Mouse (Mus musculus) gonadal fat pad, adult 2 months (tissue): ENCODE data around the gene Bbs5. TPM values are rescaled to one million over a fixed set of nuclear protein-coding genes. Genes with fewer than 3 reads are reported as not detected.
"Not testable (repeated sequence)": the region's sequence is repeated elsewhere in the genome, so short reads cannot be mapped to it uniquely, and the experiment has no call there.

ENCODE experiments used
- DNase-seq: peaks from one replicate; pipeline ENCODE4 v3.0.0-alpha.2; 2012; ENCODE audit warnings: low read depth
- polyA plus RNA-seq: library from polyadenylated mRNA; depleted of rRNA; stranded (reverse); fragments of >200 nt; gene quantifications from 2 replicates; pipeline ENCODE4 v1.2.3, GENCODE M21; 2012; rRNA removed

The Bbs5 gene
- polyA plus RNA-seq, 1 experiment: 4.9 TPM

DNA sequence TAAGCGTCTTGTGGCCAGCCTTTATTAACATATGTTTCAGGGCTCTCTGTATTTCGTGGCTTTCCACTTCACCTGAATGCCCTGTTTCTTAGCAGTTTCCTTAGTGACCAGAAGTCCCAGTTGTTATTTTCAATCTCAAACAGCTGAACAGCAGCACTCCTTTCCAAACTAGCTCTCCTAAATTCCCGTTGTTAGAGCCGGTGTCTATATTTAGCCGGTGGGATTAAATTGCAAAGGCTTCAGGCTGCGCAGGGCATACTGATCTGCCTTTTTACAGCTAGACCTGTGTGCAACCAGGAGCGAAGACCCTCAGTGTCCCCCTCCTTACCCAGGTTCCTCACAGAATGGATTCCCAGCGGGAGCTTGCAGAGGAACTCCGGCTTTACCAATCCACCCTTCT lies 22.9 kb downstream of the Bbs5 start, which contains the start of gene Klhl41:
Klhl41 (plus strand) TSS at position 268 of the 400 bp plus-strand sequence.
- no peak for DNase-seq

GRCm38 (mm10) chr2:69673723-69674122 lies 26.8 kb downstream of the Bbs5 start:
- no peak for DNase-seq

DNA sequence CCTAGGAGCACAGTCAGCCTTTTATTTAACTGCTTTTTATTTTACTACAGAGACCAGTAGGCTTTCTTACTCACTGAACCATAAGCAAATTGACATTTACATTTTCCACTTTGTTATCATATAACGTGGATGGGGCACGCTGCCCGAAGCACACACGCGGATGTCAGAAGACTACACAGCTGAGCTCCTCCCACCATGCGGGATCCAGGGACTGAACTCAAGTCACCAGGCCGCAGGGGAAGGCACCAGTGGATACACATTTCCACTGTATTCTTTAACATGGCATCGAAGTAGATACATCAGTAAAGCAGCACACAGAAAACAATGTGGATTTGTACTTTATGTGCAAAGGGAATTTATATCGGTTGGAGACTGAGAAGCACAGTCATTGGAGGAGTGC lies 28.3 kb downstream of the Bbs5 start:
- DNase-seq: no peak

DNA sequence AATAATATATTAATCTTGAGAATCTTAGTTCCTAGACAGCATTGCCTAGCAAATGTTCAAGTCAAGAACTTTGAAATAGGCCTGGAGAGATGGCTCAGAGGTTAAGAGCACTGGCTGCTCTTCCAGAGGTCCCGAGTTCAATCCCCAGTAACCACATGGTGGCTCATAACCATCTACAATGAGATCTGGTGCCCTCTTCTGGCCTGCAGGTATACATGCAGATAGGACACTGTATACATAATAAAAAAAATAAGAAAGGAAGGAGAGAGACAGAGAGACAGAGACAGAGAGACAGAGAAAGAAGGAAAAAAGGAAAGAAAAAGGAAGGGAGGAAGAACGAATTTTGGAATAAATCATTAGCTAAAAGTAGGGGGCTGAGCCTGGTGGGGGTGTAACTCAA lies 29.7 kb downstream of the Bbs5 start:
- no peak for DNase-seq

- DNase-seq: not testable (repeated sequence)
These were observed 30.2 kb downstream of the Bbs5 start for GRCm38 (mm10) chr2:69677215-69677614.

- no peak for DNase-seq
These were observed 33.0 kb downstream of the Bbs5 start for GRCm38 (mm10) chr2:69679990-69680389.

GRCm38 (mm10) chr2:69681931-69682330 lies 35.0 kb downstream of the Bbs5 start:
- no peak for DNase-seq

- DNase-seq: no peak
These were observed 36.2 kb downstream of the Bbs5 start for GRCm38 (mm10) chr2:69683036-69683805.

DNA sequence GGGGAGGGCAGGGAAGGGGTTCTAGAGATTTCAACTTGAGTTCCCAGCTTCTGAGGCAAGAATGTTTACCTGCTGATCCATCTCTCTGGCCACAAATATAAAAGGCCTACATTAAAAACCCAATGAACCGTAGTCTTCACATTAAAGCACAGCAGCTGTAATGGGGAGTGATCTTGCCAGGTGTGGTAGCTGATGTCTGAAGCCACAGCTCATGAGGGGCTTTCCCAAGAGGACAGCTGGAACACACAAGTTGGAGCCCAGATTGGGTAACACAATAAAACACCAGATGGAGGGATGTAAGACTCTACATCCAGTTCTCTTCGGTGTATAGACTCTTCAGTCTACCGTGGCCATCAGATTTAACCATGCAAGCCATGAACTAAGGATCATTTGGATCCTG lies 37.5 kb downstream of the Bbs5 start:
- no peak for DNase-seq

GRCm38 (mm10) chr2:69690214-69690613 lies 43.2 kb downstream of the Bbs5 start:
- DNase-seq: no peak

DNA sequence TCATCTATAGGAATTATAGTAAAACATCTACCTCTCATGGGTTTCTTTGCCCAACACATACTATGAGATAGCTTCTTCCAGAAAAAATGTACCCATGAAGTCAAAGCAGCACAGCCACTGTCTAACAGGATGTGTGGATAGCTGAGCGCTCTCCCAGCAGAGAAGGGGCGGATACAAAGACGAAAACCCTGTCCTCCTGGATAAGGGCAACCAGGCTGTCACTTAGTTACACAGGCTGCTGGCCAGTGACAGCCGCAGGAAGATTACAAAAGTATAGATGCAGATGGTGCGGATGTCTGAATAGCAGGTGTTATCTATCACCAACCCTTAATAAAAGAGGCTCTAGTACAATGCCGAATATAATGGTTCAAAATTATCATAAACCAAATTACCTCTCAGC lies 43.9 kb downstream of the Bbs5 start:
- DNase-seq: no peak

DNA sequence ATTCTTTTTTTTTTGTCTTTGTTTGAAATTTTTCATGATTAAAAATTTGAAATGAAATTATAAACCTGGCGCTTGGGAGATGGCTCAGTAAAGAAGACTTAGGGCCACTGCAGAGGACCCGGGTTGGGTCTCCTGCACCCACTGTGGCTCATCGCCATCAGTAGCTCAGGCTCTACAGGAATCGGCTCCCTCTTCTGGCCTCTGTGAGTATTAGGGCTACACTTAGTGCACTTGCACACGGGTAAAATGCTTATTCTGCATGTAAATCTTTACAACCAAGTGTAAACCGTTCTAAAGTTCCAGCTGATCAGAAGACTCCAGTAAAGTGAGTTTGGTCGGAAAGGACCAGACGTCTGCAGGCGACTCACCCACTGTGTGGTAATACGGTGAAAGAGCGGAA lies 46.5 kb downstream of the Bbs5 start:
- no peak for DNase-seq

- DNase-seq: no peak
These were observed 53.5 kb downstream of the Bbs5 start for GRCm38 (mm10) chr2:69700446-69700845.

DNA sequence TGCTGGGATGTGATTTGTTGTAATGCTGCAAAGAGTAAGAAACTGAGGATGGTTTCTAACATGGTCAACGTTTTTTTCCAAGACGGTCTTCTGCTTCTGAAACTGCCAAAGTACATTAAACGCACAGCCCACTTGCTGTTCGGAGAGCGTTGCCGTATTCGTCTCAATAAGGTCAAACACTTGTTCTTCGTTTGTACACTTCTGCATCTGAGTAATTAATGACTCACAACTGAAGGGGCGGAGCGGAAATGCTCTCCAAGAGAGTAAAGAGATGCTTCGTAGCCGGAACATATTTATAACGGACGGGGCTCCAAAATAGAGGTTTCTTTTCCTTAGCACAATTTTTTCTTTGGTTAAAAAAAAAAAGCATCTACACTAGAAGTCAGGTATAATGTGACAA lies 65.2 kb downstream of the Bbs5 start:
- DNase-seq: no peak

- DNase-seq: no peak
These were observed 66.1 kb downstream of the Bbs5 start, which contains the start of gene Fastkd1 for GRCm38 (mm10) chr2:69712981-69713625. Fastkd1 (minus strand) TSS chr2:69713516.

DNA sequence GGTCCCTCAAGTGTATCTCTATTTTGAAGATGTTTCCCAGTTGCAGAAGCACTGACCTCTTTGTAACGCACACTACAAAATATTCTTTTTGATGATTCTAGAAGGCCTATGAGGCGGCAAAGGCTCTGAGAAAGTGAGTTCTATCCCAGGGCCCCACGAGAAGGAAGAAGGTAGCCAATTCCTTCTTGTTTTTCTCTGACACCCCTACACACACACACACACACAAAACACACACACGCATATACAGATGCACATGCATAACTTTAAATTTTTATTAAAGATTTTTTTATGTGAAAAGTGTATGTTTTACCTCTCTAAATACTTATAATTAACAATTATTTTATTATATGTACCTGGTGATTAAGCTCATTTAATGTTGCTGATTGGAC lies 66.6 kb downstream of the Bbs5 start:
- no peak for DNase-seq

- DNase-seq: no peak
These were observed 67.2 kb downstream of the Bbs5 start for GRCm38 (mm10) chr2:69714126-69714525.

DNA sequence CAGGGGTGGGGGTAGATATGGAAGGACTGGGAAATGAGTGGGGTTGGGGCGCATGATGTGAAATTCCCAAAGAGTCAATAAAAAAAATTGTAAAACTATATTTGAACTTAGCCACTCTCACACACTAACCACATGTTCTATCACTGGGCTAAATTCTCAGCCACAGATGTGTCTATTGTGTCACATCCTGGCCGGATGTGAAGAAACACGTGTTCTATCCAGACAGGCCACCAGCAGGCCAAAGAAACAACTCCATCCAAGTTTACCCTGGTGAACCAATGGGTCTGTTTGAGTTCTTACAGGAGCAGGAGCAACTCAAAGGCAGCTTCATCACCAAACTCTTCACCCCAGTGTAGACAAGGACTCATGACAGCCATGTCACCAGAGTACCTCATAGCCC lies 69.5 kb downstream of the Bbs5 start:
- DNase-seq: no peak

Other genes with a start within 250 kb of the Bbs5 start
- gene Lrp2, start 61.1 kb upstream of the Bbs5 start, polyA plus RNA-seq: 14.7 and 28.4 TPM in 2 replicates
- gene Klhl41, start 22.9 kb downstream of the Bbs5 start, polyA plus RNA-seq: 0.04 and 0.31 TPM in 2 replicates
- gene Fastkd1, start 66.3 kb downstream of the Bbs5 start, polyA plus RNA-seq: 5.4 and 6.2 TPM in 2 replicates
- gene Ppig, start 75.4 kb downstream of the Bbs5 start, polyA plus RNA-seq: 2.9 and 3.4 TPM in 2 replicates
- 0.51 TPM in 2 replicates for gene Ccdc173, start 142.4 kb downstream of the Bbs5 start, polyA plus RNA-seq
- gene Phospho2, start 142.5 kb downstream of the Bbs5 start, polyA plus RNA-seq: 34.5 and 47.7 TPM in 2 replicates
- gene Klhl23, start 174.8 kb downstream of the Bbs5 start, polyA plus RNA-seq: 11.0 and 11.8 TPM in 2 replicates
- 5.3 and 7.5 TPM in 2 replicates for gene Ssb, start 214.4 kb downstream of the Bbs5 start, polyA plus RNA-seq
- 3.0 and 4.1 TPM in 2 replicates for gene Mettl5, start 238.4 kb downstream of the Bbs5 start, polyA plus RNA-seq